Mouse (Mus musculus) lung, embryonic 16.5 days (tissue): ENCODE measurements around the gene Exoc3l. TPM values are rescaled to one million over a fixed set of nuclear protein-coding genes. Genes with fewer than 3 reads are reported as not detected.

Experiments
- ATAC-seq: fragments of 200-750 bp; cut with Nextera tagmentation; 2 replicates; pipeline ENCODE4 v1.8.0; 2017; ENCODE audit warnings: low read depth, mild to moderate bottlenecking, moderate library complexity
- H3K27ac ChIP-seq: fragments of 300-500 bp; sonication (generic); 2 replicates; pipeline ENCODE4 v1.5.1; 2014; ENCODE audit warnings: mild to moderate bottlenecking, control low read depth, low read length
- H3K27me3 ChIP-seq: fragments of 300-500 bp; sonication (generic); 2 replicates; pipeline ENCODE4 v1.6.1; 2014; ENCODE audit warnings: low read depth, low read length, mixed read lengths; ENCODE audit not compliant: control insufficient read depth, insufficient read depth
- H3K36me3 ChIP-seq: fragments of 300-500 bp; sonication (generic); 2 replicates; pipeline ENCODE4 v1.6.1; 2014; ENCODE audit warnings: low read length; ENCODE audit not compliant: control insufficient read depth, insufficient read depth
- H3K4me1 ChIP-seq: fragments of 300-500 bp; sonication (generic); replicated peaks from 2 replicates; pipeline ENCODE4 v1.6.1; 2014; ENCODE audit warnings: low read length, mixed read lengths; ENCODE audit not compliant: control insufficient read depth, insufficient read depth
- H3K4me2 ChIP-seq: fragments of 300-500 bp; sonication (generic); 2 replicates; pipeline ENCODE4 v1.6.1; 2014; ENCODE audit warnings: low read depth, low read length, control low read depth
- H3K4me3 ChIP-seq: fragments of 300-500 bp; sonication (generic); 2 replicates; pipeline ENCODE4 v1.5.1; 2014; ENCODE audit warnings: mild to moderate bottlenecking, low read length, control low read depth
- H3K9ac ChIP-seq: fragments of 300-500 bp; sonication (generic); 2 replicates; pipeline ENCODE4 v1.6.1; 2014; ENCODE audit warnings: low read length, control low read depth
- H3K9me3 ChIP-seq: fragments of 300-500 bp; sonication (generic); 2 replicates; pipeline ENCODE4 v1.6.1; 2016; ENCODE audit warnings: low read length; ENCODE audit not compliant: control insufficient read depth
- WGBS: fragments of 180-500 bp; shearing (Covaris S2); extraction: QIAGEN DNeasy Blood & Tissue Kit; methylation state at CpG from one replicate; pipeline ENCODE4 v1.1.7; 2014; 5-methylcytosine and 5-hydroxymethylcytosine counted together
- polyA plus RNA-seq: library from polyadenylated mRNA; unstranded; fragments of >200 nt; fragmentation: Nextera tagmentation; extraction: Ambion mirVana; gene quantifications from 2 replicates; pipeline ENCODE4 v1.2.1, GENCODE M21; 2015

Exoc3l gene
- polyA plus RNA-seq, 1 experiment from 2014 or later: 34.4 TPM

DNA sequence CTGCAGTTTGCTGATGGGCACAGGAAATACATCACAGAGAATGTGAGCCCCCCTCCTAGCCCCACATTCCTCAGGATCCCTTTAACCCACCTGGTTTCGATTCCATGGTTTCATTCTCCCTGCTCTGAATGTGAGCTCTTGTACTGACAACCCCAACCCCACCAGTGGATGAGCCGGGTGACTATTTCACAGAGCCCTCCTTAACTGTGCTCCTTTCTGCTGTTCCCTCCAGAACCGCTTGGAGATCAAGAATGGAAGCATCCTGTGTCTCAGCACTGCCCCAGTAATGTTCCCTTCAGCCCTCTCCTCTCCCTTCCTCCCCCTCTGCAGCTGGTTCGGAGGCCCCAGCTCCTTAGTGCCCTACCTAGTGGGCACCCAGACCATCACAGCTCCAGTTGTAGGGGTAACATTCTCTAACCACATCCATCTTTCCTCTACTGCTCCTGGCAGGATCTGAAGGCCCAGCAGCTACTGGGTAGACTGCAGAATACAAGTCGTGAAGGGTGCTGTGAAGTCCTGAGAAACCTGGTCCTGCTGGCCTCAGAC lies 10.3 kb upstream of the Exoc3l start:
- Histone ChIP-seq H3K36me3 (peaks cover 36% of the 10 kb centered on the region), H3K4me3 (peak overlapping the region; percentile 52), H3K4me1 (peaks cover 23% of the 10 kb centered on the region), H3K9ac (peak overlapping the region; percentile 69), H3K4me2 (peak overlapping the region; percentile 74), H3K27me3 (no peaks in the 10 kb centered on the region), H3K9me3 (no peaks in the 10 kb centered on the region), H3K27ac (peak overlapping the region; percentile 92)
- 24% methylated on average over 5 of the region's 5 CpGs for WGBS
- ATAC-seq: peak; percentile 28

DNA sequence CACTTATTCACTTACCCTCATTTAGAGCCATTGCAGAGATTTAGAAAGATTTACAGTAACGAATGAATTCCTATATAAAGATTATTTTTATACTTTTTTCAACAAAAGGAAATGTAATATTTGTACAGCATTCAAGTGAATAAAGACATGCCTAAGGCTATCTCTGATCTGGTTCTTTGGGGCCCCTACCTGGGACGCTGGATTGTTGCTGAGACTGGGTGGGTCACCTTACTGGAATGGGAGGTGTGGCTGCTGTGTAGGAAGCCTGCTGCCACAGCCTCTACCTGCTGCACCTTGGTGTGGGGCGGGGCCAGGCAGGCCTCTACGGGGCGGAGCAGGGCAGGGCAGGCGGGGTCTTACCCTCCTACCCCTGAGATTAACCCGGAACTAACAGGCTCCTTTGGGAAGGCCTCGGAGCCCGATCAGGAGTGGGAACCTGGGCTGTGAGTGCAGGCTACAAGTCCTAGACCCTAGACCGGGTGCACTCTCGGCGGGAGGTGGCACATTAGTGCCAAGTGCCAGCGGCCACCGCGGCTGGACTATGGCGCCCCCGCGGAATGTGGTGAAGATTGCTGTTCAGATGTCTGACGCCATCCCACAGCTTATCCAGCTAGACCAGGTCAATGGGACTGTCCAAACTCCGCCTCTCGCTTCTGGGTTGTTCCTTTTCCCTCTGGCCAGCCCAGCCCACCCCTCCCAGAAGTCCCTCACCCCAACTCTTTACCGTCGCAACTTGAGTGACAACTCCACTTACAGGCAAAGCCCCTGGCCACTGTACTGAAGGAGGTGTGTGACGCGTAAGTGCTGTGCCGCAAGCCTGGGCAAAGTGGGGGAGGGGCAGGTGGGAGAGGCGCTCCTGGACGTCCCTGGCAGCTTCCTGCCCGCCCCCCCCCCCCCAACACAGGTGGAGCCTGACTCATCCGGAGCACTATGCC lies 9.6 kb upstream of the Exoc3l start, which contains the start of gene Elmo3:
Gene Elmo3, plus strand, starts transcription at position 391 of the 935 bp plus-strand sequence.
- Histone ChIP-seq H3K4me2 (peak within 1 kb of the TSS; percentile 74), H3K9ac (peak within 1 kb of the TSS; percentile 69), H3K36me3 (peaks cover 36% of the 10 kb centered on the region), H3K4me3 (peak within 1 kb of the TSS; percentile 52), H3K27me3 (no peaks in the 10 kb centered on the region), H3K9me3 (no peaks in the 10 kb centered on the region), H3K4me1 (peaks cover 23% of the 10 kb centered on the region), H3K27ac (peak within 1 kb of the TSS; percentile 92)
- ATAC-seq: peak; percentile 91
- WGBS: 6% methylated on average over 30 of the region's 30 CpGs

DNA sequence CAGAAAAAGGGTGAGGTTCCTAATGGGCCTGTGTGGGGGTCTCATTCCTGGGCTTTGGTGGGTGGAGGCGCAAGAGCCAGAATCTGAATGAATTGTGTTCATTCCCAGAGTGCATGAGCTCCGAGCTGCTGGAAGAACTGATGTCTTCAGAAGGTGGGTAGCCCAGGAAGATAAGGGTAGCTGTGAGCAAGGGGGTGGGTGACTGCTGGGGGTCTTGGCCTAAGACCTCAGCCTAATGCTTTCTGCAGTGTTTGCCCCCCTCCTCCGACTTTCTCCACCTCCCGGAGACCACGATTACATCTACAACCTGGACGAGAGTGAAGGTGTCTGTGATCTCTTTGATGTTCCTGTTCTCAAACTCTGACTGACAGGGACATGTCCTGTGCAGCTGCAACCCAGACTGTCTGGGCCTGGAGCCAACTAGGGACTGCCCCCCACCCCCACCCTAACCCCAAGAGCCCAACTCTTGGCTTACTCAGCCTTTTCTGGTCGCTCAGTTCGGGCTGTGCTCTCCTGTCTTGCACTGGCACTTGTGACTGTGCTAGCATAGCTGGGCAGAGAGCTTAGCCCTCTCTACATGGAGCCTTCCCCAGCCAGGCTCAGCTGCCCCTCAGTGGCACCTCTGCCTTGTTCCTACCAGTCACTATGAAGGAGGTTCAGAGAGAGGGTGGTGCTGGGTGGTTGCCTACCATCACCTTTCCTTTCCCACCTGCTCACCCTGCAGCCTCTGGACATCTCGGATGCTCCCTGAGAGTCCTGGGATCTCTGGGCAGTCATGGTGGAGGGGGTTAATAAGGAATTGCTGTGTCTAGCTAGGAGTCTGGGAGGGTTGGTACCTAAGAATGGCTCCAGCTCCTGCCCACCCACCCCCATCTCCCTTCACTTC lies 8.7 kb upstream of the Exoc3l start:
- no peak overlapping the region for H3K9ac ChIP-seq
- no peak overlapping the region for H3K4me3 ChIP-seq
- peaks cover 23% of the 10 kb centered on the region for H3K4me1 ChIP-seq
- H3K36me3 ChIP-seq: peaks cover 42% of the 10 kb centered on the region
- peak; percentile 26 for ATAC-seq
- H3K4me2 ChIP-seq: no peak overlapping the region
- H3K27me3 ChIP-seq: no peaks in the 10 kb centered on the region
- H3K27ac ChIP-seq: peak overlapping the region; percentile 92
- no peaks in the 10 kb centered on the region for H3K9me3 ChIP-seq
- 39% methylated on average over 9 of the region's 9 CpGs for WGBS

DNA sequence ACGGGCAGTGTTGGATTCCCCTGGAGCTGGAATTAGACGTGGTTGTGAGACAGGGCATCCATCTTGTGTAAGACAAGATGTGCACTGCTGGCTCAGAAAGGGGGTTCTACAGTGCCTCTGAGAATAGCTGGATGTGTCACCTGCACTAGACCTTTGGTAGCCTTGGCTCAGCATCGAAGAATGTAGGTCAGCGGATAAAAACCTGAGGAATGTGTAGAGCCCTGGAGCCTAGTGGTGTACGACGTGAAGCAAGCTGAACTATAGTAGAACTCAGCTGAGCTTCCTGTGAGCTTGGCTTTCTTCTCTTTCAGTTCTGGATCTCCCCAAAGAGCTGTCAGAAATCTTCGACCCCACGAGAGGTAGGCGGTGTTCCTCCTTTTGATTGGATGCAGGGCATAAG lies 8.0 kb upstream of the Exoc3l start:
- peaks cover 25% of the 10 kb centered on the region for H3K4me1 ChIP-seq

DNA sequence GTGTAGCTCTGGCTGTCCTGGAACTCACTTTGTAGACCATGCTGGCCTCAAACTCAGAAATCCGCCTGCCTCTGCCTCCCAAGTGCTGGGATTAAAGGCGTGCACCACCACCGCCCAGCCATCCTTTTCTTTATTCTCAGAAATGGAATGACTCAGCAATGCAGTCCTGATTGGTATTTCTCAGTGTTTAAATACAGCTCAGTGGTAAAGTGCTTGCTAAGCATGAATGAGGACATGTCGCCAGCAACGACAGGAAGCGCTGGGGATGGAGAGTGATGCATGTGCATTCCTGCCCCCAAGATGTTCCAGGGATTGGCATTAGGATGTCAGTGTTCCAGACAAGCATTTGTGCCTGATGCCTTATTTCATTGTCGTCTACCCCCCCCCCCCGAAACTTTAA lies 7.5 kb upstream of the Exoc3l start:
- peaks cover 38% of the 10 kb centered on the region for H3K36me3 ChIP-seq
- no peak for ATAC-seq
- no peak overlapping the region for H3K4me2 ChIP-seq
- 78% methylated on average over 8 of the region's 8 CpGs for WGBS
- no peak overlapping the region for H3K27ac ChIP-seq
- no peak overlapping the region for H3K9ac ChIP-seq
- H3K4me3 ChIP-seq: no peak overlapping the region
- no peaks in the 10 kb centered on the region for H3K27me3 ChIP-seq
- peaks cover 30% of the 10 kb centered on the region for H3K4me1 ChIP-seq
- no peaks in the 10 kb centered on the region for H3K9me3 ChIP-seq

More for the DNA sequence above, 8.0 kb upstream of the Exoc3l start:
- 54% methylated on average over 9 of the region's 9 CpGs for WGBS
- H3K4me3 ChIP-seq: no peak overlapping the region
- peaks cover 40% of the 10 kb centered on the region for H3K36me3 ChIP-seq
- H3K9ac ChIP-seq: no peak overlapping the region
- 0 out of 2 replicates have a peak overlapping the region, but pooled peaks have one; percentile 19 for H3K27ac ChIP-seq
- no peaks in the 10 kb centered on the region for H3K9me3 ChIP-seq
- no peak for ATAC-seq
- H3K4me2 ChIP-seq: no peak overlapping the region
- H3K27me3 ChIP-seq: no peaks in the 10 kb centered on the region

DNA sequence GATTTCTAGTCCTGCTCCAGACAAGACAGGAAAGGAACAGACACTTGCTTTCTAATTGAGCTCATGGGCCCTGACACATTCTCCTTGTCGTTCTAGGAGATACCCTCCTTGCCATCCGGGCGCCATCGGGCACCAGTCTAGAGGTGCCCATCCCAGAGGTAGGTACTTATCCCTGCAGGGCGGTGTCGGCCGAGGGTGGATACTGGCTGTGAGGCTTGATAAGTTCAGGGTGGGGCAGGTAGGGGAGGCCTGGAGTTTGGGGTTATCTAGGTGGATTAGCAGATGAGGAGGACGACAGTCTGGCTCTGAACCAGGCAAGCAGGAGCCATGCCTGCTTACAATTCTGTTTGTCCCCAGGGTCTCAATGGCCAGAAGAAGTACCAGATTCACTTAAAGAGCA lies 4.1 kb upstream of the Exoc3l start:
- no peak for ATAC-seq
- Histone ChIP-seq H3K27ac (no peak overlapping the region), H3K4me3 (no peak overlapping the region), H3K4me1 (peaks cover 28% of the 10 kb centered on the region), H3K9ac (no peak overlapping the region), H3K9me3 (no peaks in the 10 kb centered on the region), H3K4me2 (no peak overlapping the region), H3K36me3 (peaks cover 29% of the 10 kb centered on the region), H3K27me3 (no peaks in the 10 kb centered on the region)
- 91% methylated on average over 8 of the region's 8 CpGs for WGBS

DNA sequence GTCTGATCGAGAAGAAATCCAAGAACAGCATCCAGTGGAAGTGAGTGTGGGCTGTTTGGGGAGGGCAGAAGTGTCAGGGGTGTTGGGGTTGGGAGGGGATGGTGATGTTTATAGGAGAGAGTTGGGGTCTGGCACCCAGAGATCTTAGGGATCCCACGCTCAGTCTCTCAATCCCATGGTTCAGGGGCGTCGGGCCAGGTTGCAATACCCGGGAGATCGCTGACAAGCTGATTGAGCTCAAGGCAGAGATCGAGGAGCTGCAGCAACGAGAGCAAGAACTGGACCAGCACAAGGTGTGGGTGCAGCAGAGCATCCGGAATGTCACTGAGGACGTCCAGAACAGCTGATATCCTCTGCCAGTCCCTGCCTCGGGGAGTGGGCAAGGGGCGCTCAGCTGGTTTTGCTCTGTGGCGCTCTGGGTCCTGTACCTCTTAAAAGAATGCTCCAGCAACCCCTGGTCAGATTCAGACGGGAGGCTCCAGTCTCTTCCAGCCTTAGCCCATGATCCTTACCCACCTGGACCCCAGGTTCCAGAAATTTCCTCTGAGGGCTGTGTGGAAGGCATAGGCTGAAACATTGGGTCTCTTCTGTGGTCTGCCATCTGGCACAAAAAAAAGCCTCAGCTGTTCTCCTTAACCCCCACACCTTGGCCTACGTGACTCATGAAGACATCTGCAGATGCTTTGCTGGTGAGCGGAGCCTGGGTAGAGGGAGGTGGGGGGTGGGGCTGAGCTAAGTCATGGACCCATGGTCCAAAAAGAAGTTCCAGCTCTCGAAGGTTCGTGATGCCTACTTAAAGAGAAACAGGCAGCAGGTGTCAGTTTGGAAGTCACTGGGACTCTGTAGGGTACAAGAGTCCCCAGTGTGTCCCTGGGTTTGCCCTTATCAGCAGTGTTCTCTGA lies 2.7 kb upstream of the Exoc3l start:
- no peak overlapping the region for H3K27ac ChIP-seq
- H3K9ac ChIP-seq: peak overlapping the region; percentile 89
- no peak for ATAC-seq
- peaks cover 17% of the 10 kb centered on the region for H3K4me1 ChIP-seq
- no peaks in the 10 kb centered on the region for H3K9me3 ChIP-seq
- H3K4me2 ChIP-seq: peak overlapping the region; percentile 98
- no peaks in the 10 kb centered on the region for H3K27me3 ChIP-seq
- H3K36me3 ChIP-seq: peaks cover 29% of the 10 kb centered on the region
- 47% methylated on average over 18 of the region's 18 CpGs for WGBS
- H3K4me3 ChIP-seq: peak overlapping the region; percentile 83

DNA sequence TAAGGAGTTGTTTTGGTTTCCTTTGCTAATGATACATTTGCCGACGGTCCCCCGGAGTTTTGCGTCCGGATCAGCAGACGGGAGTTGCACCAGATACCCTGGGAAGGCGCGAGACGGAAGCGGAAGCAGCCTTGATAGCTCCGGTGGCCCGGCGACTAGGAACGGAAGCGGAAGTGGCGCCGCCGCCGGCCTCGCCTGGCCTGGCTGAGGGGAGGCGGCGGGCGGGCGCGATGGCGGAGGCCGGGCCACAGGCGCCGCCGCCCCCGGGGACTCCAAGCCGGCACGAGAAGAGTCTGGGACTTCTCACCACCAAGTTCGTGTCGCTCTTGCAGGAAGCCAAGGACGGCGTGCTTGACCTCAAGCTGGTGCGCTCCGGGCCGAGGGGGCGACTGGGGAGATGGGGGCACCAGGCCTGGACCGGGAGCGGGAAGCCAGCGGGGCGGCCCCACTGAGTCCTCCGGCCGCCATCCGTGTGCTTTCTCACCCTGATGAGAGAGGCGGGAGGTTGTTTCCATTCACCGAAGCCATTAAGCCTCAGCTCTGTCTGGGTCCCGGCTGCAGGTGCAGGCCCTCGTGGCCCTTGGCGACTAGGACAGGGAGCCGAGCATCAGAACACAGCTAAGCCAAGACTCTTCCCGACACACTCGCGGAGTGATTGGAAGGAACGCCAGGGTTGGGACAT lies 1.8 kb upstream of the Exoc3l start, which contains the start of gene E2f4:
Gene E2f4, plus strand, starts transcription at position 153 of the 682 bp plus-strand sequence.
- H3K4me1 ChIP-seq: peaks cover 17% of the 10 kb centered on the region

More for the DNA sequence above, 1.8 kb upstream of the Exoc3l start, which contains the start of gene E2f4:
- Histone ChIP-seq H3K9me3 (no peaks in the 10 kb centered on the region), H3K9ac (peak within 1 kb of the TSS; percentile 89), H3K27ac (peak within 1 kb of the TSS; percentile 78), H3K27me3 (no peaks in the 10 kb centered on the region), H3K36me3 (peaks cover 23% of the 10 kb centered on the region), H3K4me3 (peak within 1 kb of the TSS; percentile 83), H3K4me2 (peak within 1 kb of the TSS; percentile 98)
- ATAC-seq: peak; percentile 90
- under 1% methylated on average over 50 of the region's 58 CpGs for WGBS
